Mouse (Mus musculus) megakaryocyte, adult 5-6 weeks (primary cell): Measurements from ENCODE around the gene Abi2. TPM values are rescaled to one million over a fixed set of nuclear protein-coding genes. Genes with fewer than 3 reads are reported as not detected.

ENCODE experiments used
- ATAC-seq: 2 replicates; pipeline ENCODE4 v1.8.0; 2016; ENCODE audit warnings: mild to moderate bottlenecking, inconsistent platforms; ENCODE audit not compliant: poor library complexity, severe bottlenecking
- total RNA-seq, 2 experiments: library from RNA; stranded (forward) in 1 of 2; stranded (reverse) in 1 of 2; fragments of 153-499, 151-499 nt in 1 of 2; fragments of 221-1000, 200-1000 nt in 1 of 2; gene quantifications; 2 replicates each; pipeline versions ENCODE4 v1.2.3 to v1.2.4; 2015 to 2017

Abi2 gene
- total RNA-seq, 2 experiments from 2014 or later: 9.6 to 12.6 TPM

DNA sequence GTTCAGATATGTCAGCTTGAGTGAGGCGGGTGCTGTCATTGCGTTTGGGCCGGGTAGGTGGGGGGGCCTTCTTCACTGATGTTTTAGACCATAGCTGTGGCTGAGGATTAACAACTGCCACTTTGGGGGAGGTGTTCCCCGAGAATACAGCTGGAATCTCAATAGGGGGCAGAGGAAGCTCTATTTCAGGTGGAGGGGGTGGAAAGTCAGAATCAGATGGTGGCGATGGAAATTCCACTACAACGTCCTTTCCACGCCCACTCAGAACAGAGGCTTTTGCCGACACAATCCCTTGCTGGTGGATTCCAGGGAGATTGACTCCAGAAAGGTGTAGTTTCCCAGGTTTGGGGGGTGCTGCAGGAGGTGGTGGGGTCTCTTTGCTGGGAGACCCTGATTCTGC lies 79.2 kb downstream of the Abi2 start:
- no peak for ATAC-seq

DNA sequence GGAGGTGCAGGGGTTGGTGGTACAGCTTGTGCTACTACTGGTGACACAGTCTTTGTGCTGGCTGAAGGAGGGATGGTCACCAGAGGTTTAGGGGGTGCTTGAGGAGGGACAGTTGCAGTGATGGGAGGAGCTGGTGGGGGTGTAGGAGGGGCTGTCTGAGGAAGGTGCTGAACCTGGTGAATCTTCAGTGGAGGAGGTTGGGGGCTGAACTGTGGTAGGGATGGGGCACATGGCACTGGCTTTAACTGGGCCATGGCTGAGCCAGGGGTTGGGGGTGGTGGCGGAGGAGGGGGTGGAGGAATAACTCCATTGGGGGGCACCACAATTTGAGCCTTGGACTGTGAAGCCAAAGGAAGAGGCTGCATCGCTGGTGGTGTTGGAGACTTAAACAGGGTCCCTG lies 80.2 kb downstream of the Abi2 start:
- ATAC-seq: no peak

- no peak for ATAC-seq
Measured at GRCm38 (mm10) chr1:60490510-60490909, 81.1 kb downstream of the Abi2 start.

- no peak for ATAC-seq
Measured at GRCm38 (mm10) chr1:60492404-60492803, 83.0 kb downstream of the Abi2 start.

DNA sequence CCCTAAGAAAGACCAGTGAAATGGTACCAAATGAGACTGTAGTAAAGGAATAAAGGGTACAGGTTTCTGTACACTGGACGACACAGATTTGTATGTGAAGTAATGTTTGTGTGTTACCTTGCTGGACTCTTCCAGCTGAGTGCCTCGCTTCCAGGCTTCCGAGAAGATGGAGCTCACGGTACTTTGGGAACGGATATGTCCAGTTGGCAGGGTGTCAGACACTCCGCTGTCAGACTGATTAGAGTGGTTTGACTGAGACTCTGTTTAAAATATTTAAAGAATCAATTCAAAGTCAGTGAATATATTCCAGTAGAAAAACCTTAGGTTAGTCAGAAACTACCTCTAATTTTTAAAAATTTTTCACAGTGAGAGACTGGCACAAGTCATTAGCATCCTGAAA lies 84.0 kb downstream of the Abi2 start:
- ATAC-seq: no peak

GRCm38 (mm10) chr1:60503456-60503855 lies 94.0 kb downstream of the Abi2 start:
- ATAC-seq: no peak

DNA sequence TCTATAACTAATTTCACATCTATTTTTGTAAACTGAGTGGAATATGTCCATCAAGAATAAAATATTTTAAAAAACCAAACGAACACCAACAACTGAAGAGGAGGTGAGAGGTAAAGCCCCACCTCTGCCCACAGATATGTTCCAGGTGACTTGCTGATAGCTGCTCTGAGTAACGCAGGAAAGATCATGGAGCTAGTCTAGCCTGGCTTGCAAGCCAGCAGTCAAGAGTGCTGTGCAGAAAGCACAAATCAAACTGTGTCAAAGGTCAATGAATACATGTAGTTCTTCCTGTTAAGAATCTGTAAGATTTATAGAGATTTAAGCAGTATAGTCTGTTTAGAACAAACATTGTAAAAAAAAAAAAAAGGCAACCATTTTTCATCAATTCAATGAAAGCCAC lies 101.2 kb downstream of the Abi2 start:
- ATAC-seq: no peak

DNA sequence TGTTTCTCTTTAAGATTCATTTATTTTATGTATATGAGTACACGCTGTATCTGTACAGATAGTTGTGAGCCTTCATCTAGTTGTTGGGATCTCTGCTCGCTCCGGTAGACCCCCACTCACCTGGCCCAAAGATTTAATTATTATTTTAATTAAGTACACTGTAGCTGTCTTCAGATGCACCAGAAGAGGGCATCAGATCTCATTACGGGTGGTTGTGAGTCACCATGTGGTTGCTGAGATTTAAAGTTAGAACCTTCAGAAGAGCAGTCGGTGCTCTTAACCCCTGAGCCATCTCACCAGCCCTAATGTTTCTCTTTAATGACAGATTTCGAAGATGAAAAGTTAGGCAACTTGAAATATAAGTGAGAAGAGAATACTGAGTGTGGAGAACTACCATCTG lies 120.7 kb downstream of the Abi2 start:
- no peak for ATAC-seq

- ATAC-seq: 0 out of 2 replicates have a peak, but pooled peaks have one; percentile 45
Measured at GRCm38 (mm10) chr1:60530636-60531035, 121.2 kb downstream of the Abi2 start.

Other genes starting within 250 kb of the Abi2 start
- 9.9 and 12.7 TPM in 2 replicates for gene Nbeal1, start 229.0 kb upstream of the Abi2 start, total RNA-seq (2015)
- gene Nbeal1, start 229.0 kb upstream of the Abi2 start, total RNA-seq (2017): 8.5 and 13.1 TPM in 2 replicates
- 19.2 and 20.3 TPM in 2 replicates for gene Cyp20a1, start 66.3 kb upstream of the Abi2 start, total RNA-seq (2015)
- gene Cyp20a1, start 66.3 kb upstream of the Abi2 start, total RNA-seq (2017): 20.4 and 25.7 TPM in 2 replicates
- gene Raph1, start 157.5 kb downstream of the Abi2 start, total RNA-seq (2015): 78.7 and 92.4 TPM in 2 replicates
- gene Raph1, start 157.5 kb downstream of the Abi2 start, total RNA-seq (2017): 21.9 and 36.3 TPM in 2 replicates